Mouse (Mus musculus): ENCODE data around the gene Cwc25. TPM values are rescaled to one million over a fixed set of nuclear protein-coding genes. Genes with fewer than 3 reads are reported as not detected.

Cwc25 gene
- polyA plus RNA-seq, 1 experiment = 19.8 TPM

DNA sequence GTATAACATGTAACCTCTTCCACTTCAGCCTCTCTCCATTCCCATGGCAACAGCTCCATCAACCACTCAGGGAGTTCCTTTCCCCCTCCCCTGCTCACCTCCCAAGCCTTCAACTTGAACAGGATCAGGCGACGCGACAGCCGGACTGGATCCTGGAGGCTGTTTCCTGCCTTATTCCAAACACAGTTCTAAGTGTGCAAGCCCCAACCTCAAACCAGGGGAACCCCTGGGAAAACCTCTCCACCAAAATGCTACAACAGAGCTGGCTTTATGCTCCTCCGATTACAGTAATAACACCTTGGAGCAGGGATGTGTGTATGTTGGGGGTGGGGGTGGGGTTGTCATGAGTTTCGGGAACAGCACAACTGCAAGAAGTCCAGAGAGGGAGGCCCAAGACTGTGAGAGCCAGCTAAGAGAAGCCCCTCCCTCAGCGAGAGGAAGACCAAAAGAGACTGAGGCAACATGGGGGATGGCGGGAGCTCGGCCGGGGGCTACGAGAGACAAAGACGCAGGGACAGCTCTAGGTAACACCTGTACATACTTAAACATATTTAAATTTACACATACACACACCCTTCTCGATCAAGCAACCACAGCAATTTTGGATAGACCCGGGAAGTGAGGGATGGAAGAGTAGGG is 68.3 kb downstream of the Cwc25 start:
- TF ChIP-seq CTCF (IDR thresholded peaks at IDR 0.05; ENCODE audit: low read depth, low read length) (no peak), POLR2A (IDR thresholded peaks at IDR 0.05; ENCODE audit: borderline replicate concordance, low read depth, low read length) (no peak)
- H3K27ac ChIP-seq (ENCODE audit: insufficient read depth, low read depth, low read length) = no peak overlapping the region
- peak overlapping the region; percentile 64 for H3K4me3 ChIP-seq (ENCODE audit: insufficient read depth, low read length)
- peaks cover 18% of the 10 kb centered on the region for H3K4me1 ChIP-seq (ENCODE audit: control insufficient read depth, insufficient read depth, low read length)

DNA sequence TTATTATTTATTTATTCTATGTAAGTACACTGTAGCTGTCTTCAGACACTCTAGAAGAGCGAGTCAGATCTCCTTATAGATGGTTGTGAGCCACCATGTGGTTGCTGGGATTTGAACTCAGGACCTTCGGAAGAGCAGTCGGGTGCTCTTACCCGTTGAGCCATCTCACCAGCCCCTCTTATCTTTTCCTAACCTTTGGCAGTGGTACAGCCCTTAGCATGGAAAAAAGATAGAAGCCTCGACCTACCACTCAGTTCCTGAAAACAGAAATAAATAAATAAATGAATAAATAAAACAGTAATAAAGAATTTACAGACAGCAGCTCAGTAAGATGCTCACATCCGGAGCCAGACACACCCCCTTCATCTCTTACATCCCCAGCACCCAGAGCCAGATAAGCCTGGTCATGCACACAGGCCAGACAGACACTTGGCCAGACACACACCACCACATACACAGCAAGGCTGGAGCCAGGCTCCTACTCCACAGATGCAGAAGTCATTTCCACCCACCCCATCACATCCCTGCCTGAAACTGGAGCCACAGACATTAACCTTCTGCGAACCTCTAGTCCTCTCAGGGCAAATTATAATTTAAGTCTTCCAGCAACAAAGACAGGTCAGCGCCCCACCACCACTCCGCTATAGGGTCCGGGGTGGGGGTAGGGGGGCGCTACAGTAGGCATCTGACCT is 69.0 kb downstream of the Cwc25 start:
- Histone ChIP-seq H3K27ac (ENCODE audit: insufficient read depth, low read depth, low read length) (no peak overlapping the region), H3K4me1 (ENCODE audit: control insufficient read depth, insufficient read depth, low read length) (peaks cover 18% of the 10 kb centered on the region), H3K4me3 (ENCODE audit: insufficient read depth, low read length) (no peak overlapping the region)
- TF ChIP-seq POLR2A (IDR thresholded peaks at IDR 0.05; ENCODE audit: borderline replicate concordance, low read depth, low read length) = no peak
- no peak for TF ChIP-seq CTCF (IDR thresholded peaks at IDR 0.05; ENCODE audit: low read depth, low read length)

DNA sequence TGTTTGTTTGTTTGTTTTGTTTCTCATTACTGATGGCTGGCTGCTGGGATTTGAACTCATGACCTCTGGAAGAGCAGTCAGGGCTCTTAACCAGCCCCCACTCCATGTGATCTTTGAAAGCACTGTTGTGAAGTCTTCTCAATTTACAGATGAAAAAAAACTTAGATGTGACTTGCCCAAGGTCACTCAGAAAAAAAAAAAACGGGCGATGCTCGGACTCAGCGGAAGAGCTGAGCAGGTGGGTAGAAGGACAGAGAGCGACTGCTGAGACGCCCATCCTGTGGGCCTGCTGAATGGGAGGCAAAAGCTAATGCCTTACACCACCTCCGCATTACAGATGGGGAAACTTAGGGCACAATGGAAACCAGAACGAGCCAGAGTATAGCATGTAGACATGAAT is 69.7 kb downstream of the Cwc25 start:
- TF ChIP-seq POLR2A (IDR thresholded peaks at IDR 0.05; ENCODE audit: borderline replicate concordance, low read depth, low read length) (no peak), CTCF (IDR thresholded peaks at IDR 0.05; ENCODE audit: low read depth, low read length) (no peak)
- peaks cover 13% of the 10 kb centered on the region for H3K4me1 ChIP-seq (ENCODE audit: control insufficient read depth, insufficient read depth, low read length)
- H3K27ac ChIP-seq (ENCODE audit: insufficient read depth, low read depth, low read length) = no peak overlapping the region
- H3K4me3 ChIP-seq (ENCODE audit: insufficient read depth, low read length) = no peak overlapping the region

DNA sequence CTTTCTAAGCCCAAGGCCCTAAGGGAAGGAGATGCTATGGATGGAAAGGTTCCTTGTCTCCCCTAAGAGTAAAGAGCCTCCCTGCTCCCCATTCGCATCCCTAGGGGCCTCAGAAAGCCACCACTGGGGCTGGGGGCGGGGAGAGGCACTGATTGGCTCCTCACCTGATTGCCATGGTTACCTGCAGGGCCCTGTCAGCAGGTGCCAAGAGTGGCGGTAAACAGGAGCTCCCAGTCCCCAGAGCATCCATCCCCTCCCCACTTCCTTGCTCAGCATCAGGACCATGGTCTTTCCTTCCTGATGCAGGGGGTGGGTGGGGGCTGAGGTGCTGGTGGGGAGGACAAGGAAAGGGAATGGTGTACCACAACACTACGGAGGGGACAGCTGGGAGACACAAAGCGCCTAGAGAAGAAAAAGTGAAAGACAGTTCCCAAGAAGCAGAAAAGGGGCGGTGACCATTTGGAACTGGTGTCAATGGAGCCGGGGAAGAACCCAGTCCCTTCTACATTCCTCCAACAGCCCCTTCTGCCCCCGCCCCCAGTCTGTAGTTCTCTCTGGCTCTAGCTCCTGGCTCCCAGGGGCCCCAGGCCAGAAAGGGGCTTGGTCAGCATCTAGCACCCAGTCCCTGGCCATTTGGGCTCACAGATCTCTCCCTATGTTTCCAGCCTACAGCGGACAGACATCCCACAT is 70.5 kb downstream of the Cwc25 start:
- TF ChIP-seq POLR2A (IDR thresholded peaks at IDR 0.05; ENCODE audit: borderline replicate concordance, low read depth, low read length) (no peak), CTCF (IDR thresholded peaks at IDR 0.05; ENCODE audit: low read depth, low read length) (no peak)
- no peak overlapping the region for H3K4me3 ChIP-seq (ENCODE audit: insufficient read depth, low read length)
- peaks cover 5% of the 10 kb centered on the region; the same call in 1 of the 2 replicates for H3K4me1 ChIP-seq (ENCODE audit: control insufficient read depth, insufficient read depth, low read length)
- H3K27ac ChIP-seq (ENCODE audit: insufficient read depth, low read depth, low read length) = no peak overlapping the region

Other genes starting within 250 kb of the Cwc25 start
- not detected in 2 replicates for gene Srcin1, start 190.4 kb downstream of the Cwc25 start, polyA plus RNA-seq (2012; ENCODE audit: insufficient read depth, insufficient read length, missing spikeins)
- 2.5 and 3.0 TPM in 2 replicates for gene Epop, start 136.9 kb downstream of the Cwc25 start, polyA plus RNA-seq (2012; ENCODE audit: insufficient read depth, insufficient read length, missing spikeins)
- 40.4 and 48.7 TPM in 2 replicates for gene Mllt6, start 103.1 kb downstream of the Cwc25 start, polyA plus RNA-seq (2012; ENCODE audit: insufficient read depth, insufficient read length, missing spikeins)
- 45.2 and 50.2 TPM in 2 replicates for gene Cisd3, start 80.7 kb downstream of the Cwc25 start, polyA plus RNA-seq (2012; ENCODE audit: insufficient read depth, insufficient read length, missing spikeins)
- gene Pcgf2, start 66.1 kb downstream of the Cwc25 start, polyA plus RNA-seq (2012; ENCODE audit: insufficient read depth, insufficient read length, missing spikeins) = 12.3 and 13.6 TPM in 2 replicates
- 125 and 142 TPM in 2 replicates for gene Psmb3, start 63.2 kb downstream of the Cwc25 start, polyA plus RNA-seq (2012; ENCODE audit: insufficient read depth, insufficient read length, missing spikeins)
- 25.3 and 26.0 TPM in 2 replicates for gene Pip4k2b, start 21.9 kb downstream of the Cwc25 start, polyA plus RNA-seq (2012; ENCODE audit: insufficient read depth, insufficient read length, missing spikeins)
- gene 1700001P01Rik, start 9.4 kb upstream of the Cwc25 start, polyA plus RNA-seq (2012; ENCODE audit: insufficient read depth, insufficient read length, missing spikeins) = not detected in 2 replicates
- gene Rpl23, start 15.9 kb upstream of the Cwc25 start, polyA plus RNA-seq (2012; ENCODE audit: insufficient read depth, insufficient read length, missing spikeins) = 854 and 1,184 TPM in 2 replicates
- 194 and 201 TPM in 2 replicates for gene Lasp1, start 32.4 kb upstream of the Cwc25 start, polyA plus RNA-seq (2012; ENCODE audit: insufficient read depth, insufficient read length, missing spikeins)
- gene B230217C12Rik, start 74.2 kb upstream of the Cwc25 start, polyA plus RNA-seq (2012; ENCODE audit: insufficient read depth, insufficient read length, missing spikeins) = 1.8 and 2.4 TPM in 2 replicates
- gene Fbxo47, start 117.6 kb upstream of the Cwc25 start, polyA plus RNA-seq (2012; ENCODE audit: insufficient read depth, insufficient read length, missing spikeins) = 0.67 and 1.5 TPM in 2 replicates
- 25.5 and 30.4 TPM in 2 replicates for gene Plxdc1, start 219.9 kb upstream of the Cwc25 start, polyA plus RNA-seq (2012; ENCODE audit: insufficient read depth, insufficient read length, missing spikeins)
- gene Arl5c, start 229.6 kb upstream of the Cwc25 start, polyA plus RNA-seq (2012; ENCODE audit: insufficient read depth, insufficient read length, missing spikeins) = 128 and 134 TPM in 2 replicates